Mouse (Mus musculus): ENCODE measurements around the gene Tmem189.
"Not testable (repeated sequence)": the region's sequence is repeated elsewhere in the genome, so short reads cannot be mapped to it uniquely, and the experiment has no call there.

Gene Tmem189

GRCm38 (mm10) chr2:167625670-167626069 lies 64.0 kb downstream of the Tmem189 start:
- no peak for DNase-seq (ENCODE audit: extremely low spot score, low read depth, low spot score)

GRCm38 (mm10) chr2:167624368-167625075 lies 65.1 kb downstream of the Tmem189 start:
- no peak for DNase-seq (ENCODE audit: extremely low spot score, low read depth, low spot score)

- no peak for DNase-seq (ENCODE audit: extremely low spot score, low read depth, low spot score)
Observed at GRCm38 (mm10) chr2:167622965-167623364, 66.7 kb downstream of the Tmem189 start.

- no peak for DNase-seq (ENCODE audit: extremely low spot score, low read depth, low spot score)
Observed at GRCm38 (mm10) chr2:167622352-167622751, 67.3 kb downstream of the Tmem189 start.

GRCm38 (mm10) chr2:167621255-167622087 lies 68.2 kb downstream of the Tmem189 start:
- DNase-seq (ENCODE audit: extremely low spot score, low read depth, low spot score): no peak

- no peak for DNase-seq (ENCODE audit: extremely low spot score, low read depth, low spot score)
Observed at GRCm38 (mm10) chr2:167617472-167617871, 72.2 kb downstream of the Tmem189 start.

GRCm38 (mm10) chr2:167617034-167617433 lies 72.6 kb downstream of the Tmem189 start:
- DNase-seq (ENCODE audit: extremely low spot score, low read depth, low spot score): no peak

GRCm38 (mm10) chr2:167613335-167613734 lies 76.3 kb downstream of the Tmem189 start:
- not testable (repeated sequence) for DNase-seq (ENCODE audit: extremely low spot score, low read depth, low spot score)

GRCm38 (mm10) chr2:167612122-167612521 lies 77.5 kb downstream of the Tmem189 start:
- no peak for DNase-seq (ENCODE audit: extremely low spot score, low read depth, low spot score)

- no peak for DNase-seq (ENCODE audit: extremely low spot score, low read depth, low spot score)
Observed at GRCm38 (mm10) chr2:167611287-167611686, 78.3 kb downstream of the Tmem189 start.

GRCm38 (mm10) chr2:167606745-167607123 lies 82.9 kb downstream of the Tmem189 start:
- no peak for DNase-seq (ENCODE audit: extremely low spot score, low read depth, low spot score)

- DNase-seq (ENCODE audit: extremely low spot score, low read depth, low spot score): no peak
Observed at GRCm38 (mm10) chr2:167605817-167606744, 83.5 kb downstream of the Tmem189 start.

- peak; percentile 88 for DNase-seq (ENCODE audit: extremely low spot score, low read depth, low spot score)
Observed at GRCm38 (mm10) chr2:167605178-167605794, 84.3 kb downstream of the Tmem189 start.

GRCm38 (mm10) chr2:167602978-167603377 lies 86.6 kb downstream of the Tmem189 start:
- DNase-seq (ENCODE audit: extremely low spot score, low read depth, low spot score): no peak

- no peak for DNase-seq (ENCODE audit: extremely low spot score, low read depth, low spot score)
Observed at GRCm38 (mm10) chr2:167602364-167602763, 87.3 kb downstream of the Tmem189 start.

GRCm38 (mm10) chr2:167600481-167600995 lies 89.1 kb downstream of the Tmem189 start:
- DNase-seq (ENCODE audit: extremely low spot score, low read depth, low spot score): no peak

- no peak for DNase-seq (ENCODE audit: extremely low spot score, low read depth, low spot score)
Observed at GRCm38 (mm10) chr2:167599917-167600316, 89.7 kb downstream of the Tmem189 start.

GRCm38 (mm10) chr2:167599195-167599594 lies 90.4 kb downstream of the Tmem189 start:
- DNase-seq (ENCODE audit: extremely low spot score, low read depth, low spot score): no peak

GRCm38 (mm10) chr2:167597492-167598186 lies 92.0 kb downstream of the Tmem189 start:
- DNase-seq (ENCODE audit: extremely low spot score, low read depth, low spot score): no peak

Measured in hindlimb bud, embryonic 11.5 days (tissue).